Mouse (Mus musculus) heart, embryonic 16.5 days (tissue): Measurements from ENCODE around the gene Nfyb. TPM values are rescaled to one million over a fixed set of nuclear protein-coding genes. Genes with fewer than 3 reads are reported as not detected.

Experiments
- ATAC-seq: fragments of 200-750 bp; cut with Nextera tagmentation; replicated peaks from 2 replicates; pipeline ENCODE4 v1.8.0; 2017; ENCODE audit warnings: moderate number of reproducible peaks; ENCODE audit not compliant: insufficient read depth, low FRiP score; ENCODE audit errors: extremely low read depth
- H3K27ac ChIP-seq: fragments of 300-500 bp; sonication (generic); 2 replicates; pipeline ENCODE4 v1.5.1; 2014; ENCODE audit warnings: mild to moderate bottlenecking, low read length, control low read depth, moderate library complexity
- H3K27me3 ChIP-seq: fragments of 300-500 bp; sonication (generic); 2 replicates; pipeline ENCODE4 v1.6.1; 2014; ENCODE audit warnings: low read length, mixed read lengths; ENCODE audit not compliant: control insufficient read depth, insufficient read depth
- H3K36me3 ChIP-seq: fragments of 300-500 bp; sonication (generic); 2 replicates; pipeline ENCODE4 v1.6.1; 2014; ENCODE audit not compliant: control insufficient read depth, insufficient read depth
- H3K4me1 ChIP-seq: fragments of 300-500 bp; sonication (generic); 2 replicates; pipeline ENCODE4 v1.6.1; 2014; ENCODE audit warnings: low read length, mixed read lengths; ENCODE audit not compliant: control insufficient read depth, insufficient read depth
- H3K4me2 ChIP-seq: fragments of 300-500 bp; sonication (generic); 2 replicates; pipeline ENCODE4 v1.6.1; 2014; ENCODE audit warnings: low read depth, mild to moderate bottlenecking, control low read depth, low read length
- H3K4me3 ChIP-seq: fragments of 300-500 bp; sonication (generic); 2 replicates; pipeline ENCODE4 v1.5.1; 2014; ENCODE audit warnings: mild to moderate bottlenecking, control low read depth, low read length
- H3K9ac ChIP-seq: fragments of 300-500 bp; sonication (generic); 2 replicates; pipeline ENCODE4 v1.6.1; 2014; ENCODE audit warnings: low read length, control low read depth
- H3K9me3 ChIP-seq: fragments of 300-500 bp; sonication (generic); replicated peaks from 2 replicates; pipeline ENCODE4 v1.6.1; 2016; ENCODE audit warnings: low read length; ENCODE audit not compliant: control insufficient read depth
- WGBS: fragments of 180-500 bp; shearing (Covaris S2); extraction: QIAGEN DNeasy Blood & Tissue Kit; methylation state at CpG from one replicate; pipeline ENCODE4 v1.1.7; 2014; 5-methylcytosine and 5-hydroxymethylcytosine counted together
- polyA plus RNA-seq: library from polyadenylated mRNA; unstranded; fragments of >200 nt; fragmentation: Nextera tagmentation; extraction: Ambion mirVana; gene quantifications from 2 replicates; pipeline ENCODE4 v1.2.1, GENCODE M21; 2015

Gene Nfyb
- polyA plus RNA-seq, 1 experiment from 2014 or later, result 25.7 TPM

DNA sequence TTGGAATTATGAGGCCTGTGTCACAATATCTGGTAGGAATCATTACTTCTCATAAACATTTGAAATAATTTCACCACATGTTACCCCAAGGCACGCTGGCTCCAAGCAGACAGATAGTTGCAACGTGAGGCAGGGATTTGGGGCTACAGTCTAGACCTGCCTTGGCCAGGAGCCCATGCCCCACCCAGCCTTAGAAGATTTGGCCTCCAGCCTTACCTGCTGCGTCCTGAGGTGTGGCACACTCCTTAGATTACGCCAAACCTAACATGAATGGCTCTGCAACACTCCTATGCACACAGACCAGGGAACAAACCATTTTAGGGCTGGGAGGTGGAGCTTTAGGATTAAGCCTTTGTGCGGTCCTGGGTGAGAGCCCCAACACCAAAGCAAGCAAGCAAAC lies 36.1 kb upstream of the Nfyb start:
- no peaks in the 10 kb centered on the region for H3K36me3 ChIP-seq
- no peak overlapping the region for H3K9ac ChIP-seq
- 72% methylated on average over 5 of the region's 5 CpGs for WGBS
- ATAC-seq, result no peak
- no peak overlapping the region for H3K4me2 ChIP-seq
- H3K27me3 ChIP-seq, result no peaks in the 10 kb centered on the region
- H3K9me3 ChIP-seq, result no peaks in the 10 kb centered on the region
- no peak overlapping the region for H3K4me3 ChIP-seq
- H3K27ac ChIP-seq, result no peak overlapping the region
- peaks cover 12% of the 10 kb centered on the region; the same call in 1 of the 2 replicates for H3K4me1 ChIP-seq

DNA sequence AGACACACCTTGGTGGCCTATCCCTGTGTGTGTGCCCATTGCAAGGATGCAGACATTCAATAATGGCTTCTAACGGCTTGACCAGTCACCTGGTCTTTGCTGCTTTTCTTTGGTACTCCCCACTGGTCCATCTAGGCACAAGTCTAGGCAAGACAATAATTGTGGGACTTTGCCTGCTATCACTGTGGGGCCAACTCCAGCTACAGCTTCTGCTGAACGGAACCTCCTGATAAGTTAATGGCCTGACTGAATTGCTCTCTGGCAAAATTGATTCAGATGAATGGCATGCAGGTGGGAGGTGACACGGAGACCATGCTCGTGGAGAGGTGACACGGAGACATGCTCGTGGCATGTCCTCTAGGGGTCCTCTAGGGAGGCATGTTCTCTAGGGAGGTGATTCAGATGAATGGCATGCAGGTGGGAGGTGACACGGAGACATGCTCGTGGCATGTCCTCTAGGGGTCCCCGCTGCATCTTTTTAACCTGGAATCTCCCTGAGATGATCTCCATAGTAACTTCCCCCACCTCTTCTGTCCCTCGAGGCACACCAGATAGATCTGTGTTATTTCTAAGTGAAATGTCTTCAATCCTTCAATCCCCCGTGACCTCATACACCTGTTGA lies 34.5 kb upstream of the Nfyb start:
- H3K4me2 ChIP-seq, result no peak overlapping the region
- no peaks in the 10 kb centered on the region for H3K9me3 ChIP-seq
- no peaks in the 10 kb centered on the region for H3K36me3 ChIP-seq
- H3K27ac ChIP-seq, result no peak overlapping the region
- H3K9ac ChIP-seq, result no peak overlapping the region
- peaks cover 15% of the 10 kb centered on the region; the same call in 1 of the 2 replicates for H3K4me1 ChIP-seq
- H3K27me3 ChIP-seq, result no peaks in the 10 kb centered on the region
- H3K4me3 ChIP-seq, result no peak overlapping the region
- ATAC-seq, result no peak
- 31% methylated on average over 11 of the region's 11 CpGs for WGBS

DNA sequence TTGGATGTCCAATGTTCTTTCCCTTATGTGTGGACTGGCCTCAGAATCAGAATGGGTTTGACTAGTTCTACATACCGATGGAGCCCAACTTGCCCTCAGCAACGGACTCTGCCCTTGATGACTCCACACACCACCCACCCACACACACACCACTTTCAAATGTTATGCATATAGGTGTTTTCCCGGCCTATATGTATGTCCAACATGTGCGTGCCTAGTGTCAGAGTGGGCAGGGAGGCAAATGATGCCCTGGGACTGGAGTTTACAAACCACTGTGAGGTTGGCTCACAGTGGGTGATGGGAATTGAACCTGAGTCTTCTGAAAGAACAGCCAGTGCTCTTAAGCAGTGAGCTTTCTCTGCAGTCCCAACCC lies 33.2 kb upstream of the Nfyb start:
- Histone ChIP-seq H3K27ac (peak overlapping the region; percentile 51), H3K36me3 (no peaks in the 10 kb centered on the region), H3K4me1 (peaks cover 15% of the 10 kb centered on the region; the same call in 1 of the 2 replicates), H3K9me3 (no peaks in the 10 kb centered on the region), H3K27me3 (no peaks in the 10 kb centered on the region), H3K4me2 (no peak overlapping the region), H3K9ac (no peak overlapping the region), H3K4me3 (no peak overlapping the region)
- no peak for ATAC-seq
- whole genome bisulfite sequencing, result 83% methylated on average over 4 of the region's 4 CpGs

DNA sequence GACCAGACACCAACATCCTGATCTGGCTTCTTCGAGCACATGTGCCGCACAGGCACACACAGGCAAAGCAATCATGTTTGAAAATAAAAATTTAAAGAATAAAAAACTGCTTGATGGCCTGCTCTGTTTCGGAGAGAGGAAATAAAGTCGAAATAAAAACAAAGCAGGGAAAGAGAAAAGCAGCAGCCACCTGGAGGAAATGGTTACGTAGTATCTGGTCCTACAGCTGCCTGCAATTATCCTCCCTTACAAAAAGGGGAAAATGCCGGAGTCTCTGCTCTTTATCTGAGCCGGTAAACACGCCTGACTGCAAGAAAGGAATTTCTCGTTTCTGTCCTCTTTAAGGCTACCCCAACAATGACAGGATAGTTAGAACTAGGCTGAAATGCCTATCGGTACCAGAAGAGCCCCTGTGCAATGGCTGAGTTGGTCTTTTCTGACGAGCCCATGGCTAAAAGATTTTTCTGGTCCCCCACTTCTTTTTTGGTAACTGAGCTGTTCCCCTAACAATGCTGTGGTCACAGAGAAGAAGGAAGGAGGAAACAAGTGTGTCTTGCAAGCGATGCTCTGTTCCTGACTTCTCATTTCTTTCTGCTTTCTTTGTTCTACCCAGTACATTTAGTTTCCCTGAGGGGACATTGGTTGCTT lies 32.7 kb upstream of the Nfyb start:
- no peaks in the 10 kb centered on the region for H3K36me3 ChIP-seq
- peaks cover 2% of the 10 kb centered on the region; the same call in 1 of the 2 replicates for H3K9me3 ChIP-seq
- ATAC-seq, result no peak
- H3K4me3 ChIP-seq, result no peak overlapping the region
- H3K27ac ChIP-seq, result peak overlapping the region; percentile 51
- no peaks in the 10 kb centered on the region for H3K27me3 ChIP-seq
- no peak overlapping the region for H3K9ac ChIP-seq
- H3K4me2 ChIP-seq, result peak overlapping the region; percentile 23; the same call in 1 of the 2 replicates
- H3K4me1 ChIP-seq, result peaks cover 15% of the 10 kb centered on the region; the same call in 1 of the 2 replicates
- WGBS, result 49% methylated on average over 12 of the region's 12 CpGs

DNA sequence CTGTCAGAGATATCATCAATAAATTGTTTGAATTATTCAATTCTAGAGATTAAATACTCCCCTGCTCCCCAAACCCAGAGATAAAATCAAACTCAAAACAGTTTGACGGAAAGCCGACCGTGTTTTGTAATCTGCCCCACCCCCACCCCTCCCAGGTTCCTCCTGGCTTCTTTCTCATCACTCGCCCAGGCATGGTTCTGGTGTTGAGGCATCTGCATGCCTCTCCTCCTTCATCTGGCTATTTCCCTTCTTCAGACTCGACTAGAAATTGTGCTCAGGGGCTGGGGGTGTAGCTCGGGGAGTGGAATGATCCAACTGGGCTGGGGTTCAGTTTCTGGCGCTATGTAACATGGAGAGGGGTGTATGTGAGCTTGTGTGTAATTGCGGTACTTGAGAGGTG lies 31.8 kb upstream of the Nfyb start:
- Histone ChIP-seq H3K4me2 (peak overlapping the region; percentile 64), H3K9me3 (peaks cover 3% of the 10 kb centered on the region; the same call in 1 of the 2 replicates), H3K4me1 (peaks cover 15% of the 10 kb centered on the region; the same call in 1 of the 2 replicates), H3K4me3 (peak overlapping the region; percentile 36), H3K27ac (no peak overlapping the region), H3K36me3 (no peaks in the 10 kb centered on the region), H3K27me3 (no peaks in the 10 kb centered on the region), H3K9ac (peak overlapping the region; percentile 51; the same call in 1 of the 2 replicates)
- ATAC-seq, result no peak
- WGBS, result 37% methylated on average over 8 of the region's 8 CpGs

DNA sequence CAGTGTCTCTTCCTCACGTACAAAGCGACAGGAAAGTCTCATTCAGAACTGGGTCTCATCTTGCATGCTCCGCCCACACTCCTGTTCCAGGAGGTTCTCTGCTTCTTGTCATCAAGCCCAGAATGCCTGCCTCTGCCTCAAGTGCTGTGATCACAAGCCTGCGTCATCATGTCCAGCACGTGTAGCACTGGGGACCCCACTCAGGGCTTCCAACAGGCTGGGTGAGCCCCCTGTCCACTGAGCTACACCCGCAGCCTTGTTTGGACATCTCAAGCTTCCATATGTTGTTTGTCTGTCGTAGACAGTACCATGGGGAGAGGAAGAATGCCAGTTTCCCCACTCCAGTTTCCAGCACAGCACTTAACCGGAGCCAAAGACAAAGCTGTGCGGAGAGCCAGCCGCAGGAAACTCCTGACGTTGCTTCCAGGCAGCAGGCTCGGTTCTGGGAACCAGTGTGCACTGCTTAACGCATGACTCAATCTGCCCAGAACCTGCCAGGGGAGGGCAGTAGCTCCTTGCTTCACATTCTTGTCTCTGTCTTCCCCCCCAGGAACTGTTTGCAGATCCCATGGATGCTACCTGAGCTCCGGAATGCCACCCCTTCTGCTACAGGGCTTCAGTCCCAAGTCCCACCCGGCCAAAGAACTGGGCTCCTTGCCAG lies 31.3 kb upstream of the Nfyb start:
- WGBS, result 12% methylated on average over 15 of the region's 15 CpGs
- Histone ChIP-seq H3K9me3 (peaks cover 3% of the 10 kb centered on the region; the same call in 1 of the 2 replicates), H3K4me2 (peak overlapping the region; percentile 64), H3K9ac (peak overlapping the region; percentile 51), H3K27ac (peak overlapping the region; percentile 55; the same call in 1 of the 2 replicates), H3K27me3 (no peaks in the 10 kb centered on the region), H3K4me1 (peaks cover 15% of the 10 kb centered on the region; the same call in 1 of the 2 replicates), H3K4me3 (peak overlapping the region; percentile 36), H3K36me3 (no peaks in the 10 kb centered on the region)
- peak; percentile 71; the same call in 1 of the 2 replicates for ATAC-seq

DNA sequence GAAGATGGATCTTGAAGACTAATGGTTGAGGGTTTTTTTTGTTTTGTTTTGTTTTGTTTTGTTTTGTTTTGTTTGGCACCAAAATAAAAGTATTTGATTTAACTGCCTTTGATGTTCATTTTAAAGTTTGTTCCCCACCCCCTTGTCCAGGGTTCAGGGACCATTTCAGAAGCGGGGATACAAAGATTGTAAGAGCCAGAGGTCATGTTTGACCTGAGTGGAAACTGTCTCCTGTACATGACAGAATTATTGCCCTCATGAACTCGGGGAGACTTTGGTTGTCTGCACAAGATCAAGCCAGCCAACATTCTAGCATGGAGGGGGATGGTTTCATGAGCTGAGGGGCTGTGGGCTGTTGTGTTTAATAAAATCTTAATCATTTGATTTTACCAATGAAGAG lies 28.4 kb upstream of the Nfyb start:
- H3K4me1 ChIP-seq, result peaks cover 15% of the 10 kb centered on the region; the same call in 1 of the 2 replicates
- H3K27ac ChIP-seq, result no peak overlapping the region
- WGBS, result 72% methylated on average over 2 of the region's 2 CpGs
- no peak overlapping the region for H3K4me3 ChIP-seq
- no peaks in the 10 kb centered on the region for H3K27me3 ChIP-seq
- H3K36me3 ChIP-seq, result no peaks in the 10 kb centered on the region
- H3K4me2 ChIP-seq, result no peak overlapping the region
- no peak for ATAC-seq
- peaks cover 3% of the 10 kb centered on the region; the same call in 1 of the 2 replicates for H3K9me3 ChIP-seq
- H3K9ac ChIP-seq, result no peak overlapping the region

DNA sequence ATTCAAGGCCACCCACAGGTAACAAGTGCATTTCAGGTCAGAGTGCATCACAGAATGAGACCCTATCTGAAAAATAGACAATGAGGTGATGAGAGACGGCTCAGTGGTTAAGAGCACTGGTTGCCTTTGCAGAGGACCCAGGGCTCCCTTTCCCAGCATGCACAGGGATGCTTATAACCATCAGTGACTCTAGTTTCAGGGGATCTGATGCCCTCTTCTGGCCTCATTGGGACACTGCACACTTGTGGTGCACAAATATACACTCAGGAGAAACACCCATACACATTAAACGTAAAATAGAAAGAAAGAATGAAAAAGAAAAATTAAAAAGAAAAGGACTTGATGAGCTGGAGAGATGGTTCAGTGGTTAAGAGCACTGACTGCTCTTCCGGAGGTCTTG lies 27.8 kb upstream of the Nfyb start:
- H3K4me2 ChIP-seq, result no peak overlapping the region
- H3K9me3 ChIP-seq, result peaks cover 3% of the 10 kb centered on the region; the same call in 1 of the 2 replicates
- ATAC-seq, result no peak
- no peaks in the 10 kb centered on the region for H3K36me3 ChIP-seq
- no peak overlapping the region for H3K4me3 ChIP-seq
- WGBS, result 87% methylated on average over 3 of the region's 3 CpGs
- no peak overlapping the region for H3K9ac ChIP-seq
- no peak overlapping the region for H3K27ac ChIP-seq
- no peaks in the 10 kb centered on the region for H3K27me3 ChIP-seq
- H3K4me1 ChIP-seq, result peaks cover 12% of the 10 kb centered on the region; the same call in 1 of the 2 replicates

DNA sequence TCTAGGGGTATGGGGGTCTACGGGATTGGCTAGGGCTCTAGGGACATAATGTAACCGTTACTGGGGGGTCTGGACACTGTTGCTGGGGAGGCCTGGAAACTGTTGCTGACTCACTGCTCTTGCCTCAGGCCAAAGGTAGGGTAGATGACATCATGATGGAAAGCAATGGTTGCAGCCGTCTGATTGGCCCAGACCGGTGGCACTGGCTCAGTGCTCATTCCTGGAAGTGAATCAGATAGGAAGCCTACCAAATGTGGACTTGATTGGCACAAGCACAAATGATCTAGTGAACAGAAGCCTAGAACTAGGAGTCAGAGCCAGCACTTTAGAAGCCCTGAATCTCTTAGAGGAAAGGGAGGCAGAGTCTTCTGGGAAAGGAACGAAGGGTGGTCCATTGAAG lies 26.6 kb upstream of the Nfyb start:
- peaks cover 7% of the 10 kb centered on the region; the same call in 1 of the 2 replicates for H3K4me1 ChIP-seq
- H3K4me2 ChIP-seq, result no peak overlapping the region
- no peak for ATAC-seq
- no peak overlapping the region for H3K4me3 ChIP-seq
- H3K9ac ChIP-seq, result no peak overlapping the region
- H3K36me3 ChIP-seq, result no peaks in the 10 kb centered on the region
- no peaks in the 10 kb centered on the region for H3K27me3 ChIP-seq
- H3K9me3 ChIP-seq, result peaks cover 3% of the 10 kb centered on the region; the same call in 1 of the 2 replicates
- no peak overlapping the region for H3K27ac ChIP-seq
- WGBS, result 83% methylated on average over 5 of the region's 5 CpGs
